Mouse (Mus musculus) heart, embryonic 14.5 days (tissue): Measurements from ENCODE around the gene Olfr267. TPM values are rescaled to one million over a fixed set of nuclear protein-coding genes. Genes with fewer than 3 reads are reported as not detected.

Experiments used
- ATAC-seq: fragments of 200-750 bp; cut with Nextera tagmentation; 2 replicates; pipeline ENCODE4 v1.8.0; 2017; ENCODE audit warnings: low read depth, moderate TSS enrichment; ENCODE audit not compliant: insufficient number of reproducible peaks, insufficient read depth, low FRiP score
- H3K27ac ChIP-seq, 2 experiments: fragments of 200-500 bp in 1 of 2; fragments of 300-500 bp in 1 of 2; sonication (generic) in 1 of 2; replicated peaks in 1 of 2; 2 replicates each; pipeline ENCODE4 v1.5.1; 2012 to 2014; ENCODE audit warnings: low read depth in 2 of 2, low read length in 2 of 2, control low read depth in 1 of 2, mild to moderate bottlenecking in 1 of 2, mixed read lengths in 1 of 2; ENCODE audit not compliant: control insufficient read depth in 1 of 2, insufficient read depth in 1 of 2
- H3K27me3 ChIP-seq: fragments of 300-500 bp; sonication (generic); 2 replicates; pipeline ENCODE4 v1.6.1; 2014; ENCODE audit warnings: mild to moderate bottlenecking, low read length, control low read depth; ENCODE audit not compliant: control insufficient read depth, insufficient read depth
- H3K36me3 ChIP-seq: fragments of 300-500 bp; sonication (generic); 2 replicates; pipeline ENCODE4 v1.6.1; 2014; ENCODE audit warnings: mild to moderate bottlenecking, control low read depth, low read length, mixed read lengths; ENCODE audit not compliant: control insufficient read depth, insufficient read depth
- H3K4me1 ChIP-seq, 2 experiments: fragments of 200-500 bp in 1 of 2; fragments of 300-500 bp in 1 of 2; sonication (generic) in 1 of 2; 2 replicates each; pipeline ENCODE4 v1.6.1; 2012 to 2014; ENCODE audit warnings: low read length in 2 of 2, control low read depth in 1 of 2, mixed read lengths in 1 of 2; ENCODE audit not compliant: control insufficient read depth in 2 of 2, insufficient read depth in 2 of 2
- H3K4me2 ChIP-seq: fragments of 300-500 bp; sonication (generic); 2 replicates; pipeline ENCODE4 v1.6.1; 2014; ENCODE audit warnings: mild to moderate bottlenecking, low read length
- H3K4me3 ChIP-seq, 2 experiments: fragments of 200-500 bp in 1 of 2; fragments of 300-500 bp in 1 of 2; sonication (generic) in 1 of 2; 2 replicates each; pipeline ENCODE4 v1.5.1; 2012 to 2014; ENCODE audit warnings: low read length in 2 of 2, mild to moderate bottlenecking in 2 of 2, control low read depth in 1 of 2, low read depth in 1 of 2, moderate library complexity in 1 of 2; ENCODE audit not compliant: control insufficient read depth in 1 of 2, insufficient read depth in 1 of 2
- H3K9ac ChIP-seq: fragments of 300-500 bp; sonication (generic); 2 replicates; pipeline ENCODE4 v1.6.1; 2014; ENCODE audit warnings: mild to moderate bottlenecking, low read length
- H3K9me3 ChIP-seq: fragments of 300-500 bp; sonication (generic); 2 replicates; pipeline ENCODE4 v1.6.1; 2016; ENCODE audit warnings: low read length, control low read depth; ENCODE audit not compliant: control insufficient read depth
- WGBS: fragments of 180-500 bp; shearing (Covaris S2); extraction: QIAGEN DNeasy Blood & Tissue Kit; methylation state at CpG from one replicate; pipeline ENCODE4 v1.1.7; 2014; 5-methylcytosine and 5-hydroxymethylcytosine counted together
- polyA plus RNA-seq: library from polyadenylated mRNA; unstranded; fragments of >200 nt; fragmentation: Nextera tagmentation; extraction: Ambion mirVana; gene quantifications from 2 replicates; pipeline ENCODE4 v1.2.1, GENCODE M21; 2014

Olfr267 gene
- polyA plus RNA-seq, result not detected in 2 replicates

GRCm38 (mm10) chr4:58787616-58788015, at the start of gene Olfr267:
Gene Olfr267 (minus strand): TSS chr4:58787716.
- ATAC-seq, result no peak
- no peaks in the 10 kb centered on the region for H3K9me3 ChIP-seq
- no peak within 1 kb of the TSS for H3K4me2 ChIP-seq
- H3K27ac ChIP-seq, result no peak within 1 kb of the TSS
- no peaks in the 10 kb centered on the region for H3K36me3 ChIP-seq
- H3K4me3 ChIP-seq, result no peak within 1 kb of the TSS
- no peak within 1 kb of the TSS for H3K9ac ChIP-seq
- H3K4me1 ChIP-seq, result no peaks in the 10 kb centered on the region
- no peaks in the 10 kb centered on the region for H3K27me3 ChIP-seq

GRCm38 (mm10) chr4:58832908-58833307, 45.4 kb upstream of the Olfr267 start:
- Histone ChIP-seq H3K9ac (no peak overlapping the region), H3K36me3 (peaks cover 75% of the 10 kb centered on the region), H3K27me3 (no peaks in the 10 kb centered on the region), H3K4me3 (no peak overlapping the region), H3K4me1 (no peaks in the 10 kb centered on the region), H3K9me3 (no peaks in the 10 kb centered on the region), H3K4me2 (no peak overlapping the region), H3K27ac (no peak overlapping the region)
- ATAC-seq, result no peak
- WGBS, result 59% methylated on average over 3 of the region's 3 CpGs

- Histone ChIP-seq H3K4me1 (no peaks in the 10 kb centered on the region), H3K27me3 (no peaks in the 10 kb centered on the region), H3K36me3 (peaks cover 73% of the 10 kb centered on the region), H3K9me3 (no peaks in the 10 kb centered on the region), H3K4me2 (no peak overlapping the region), H3K4me3 (no peak overlapping the region), H3K9ac (no peak overlapping the region), H3K27ac (no peak overlapping the region)
- 82% methylated on average over 4 of the region's 4 CpGs for WGBS
- no peak for ATAC-seq
These were observed 38.4 kb upstream of the Olfr267 start for GRCm38 (mm10) chr4:58825921-58826320.

DNA sequence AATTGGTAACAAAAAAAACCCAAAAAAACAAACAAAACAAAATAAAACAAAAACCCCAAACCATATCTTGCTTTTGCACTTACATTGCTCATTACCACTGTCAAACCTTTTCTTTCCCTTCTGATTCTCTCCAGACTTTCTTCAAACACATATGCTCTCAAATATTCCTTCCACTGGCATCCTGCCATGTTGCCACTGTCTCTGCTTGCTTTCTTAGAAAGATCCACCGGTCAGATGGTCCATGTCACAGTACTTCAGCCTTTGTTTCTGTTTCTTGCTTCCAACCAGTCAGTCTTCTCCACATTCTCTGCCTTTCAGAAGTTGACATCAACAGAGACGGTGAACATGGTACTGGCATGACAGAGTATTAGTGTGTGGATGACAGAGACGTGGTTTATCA, 857 bp downstream of the Olfr267 start:
- no peak overlapping the region for H3K9ac ChIP-seq
- WGBS, result 34% methylated on average over 3 of the region's 3 CpGs

DNA sequence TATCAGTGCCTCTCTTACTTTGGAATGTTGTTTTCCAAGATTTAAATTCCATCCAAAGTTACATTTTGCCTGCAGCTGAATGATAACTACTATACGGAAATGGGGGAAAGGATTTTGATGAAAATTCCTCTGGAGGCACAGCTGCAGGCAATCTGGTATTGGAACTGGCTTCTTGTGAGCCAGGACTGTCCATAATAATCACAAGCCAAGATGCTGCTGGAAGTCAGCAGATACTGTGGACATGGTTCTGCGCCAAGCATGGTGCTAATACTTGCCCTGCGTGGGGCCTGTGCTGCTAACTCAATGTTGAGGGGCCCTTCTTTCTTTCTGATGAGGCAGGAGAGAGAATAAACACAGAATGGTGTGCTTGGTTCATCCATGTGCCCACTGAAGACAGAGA, 24.1 kb downstream of the Olfr267 start:
- Histone ChIP-seq H3K9me3 (no peaks in the 10 kb centered on the region), H3K4me2 (no peak overlapping the region), H3K27ac (no peak overlapping the region), H3K9ac (no peak overlapping the region), H3K27me3 (no peaks in the 10 kb centered on the region), H3K4me1 (no peaks in the 10 kb centered on the region), H3K36me3 (no peaks in the 10 kb centered on the region), H3K4me3 (no peak overlapping the region)
- WGBS, result 70% methylated on average over 3 of the region's 3 CpGs
- ATAC-seq, result no peak

More for the DNA sequence above, 857 bp downstream of the Olfr267 start:
- H3K9me3 ChIP-seq, result no peaks in the 10 kb centered on the region
- H3K27me3 ChIP-seq, result no peaks in the 10 kb centered on the region
- H3K27ac ChIP-seq, result no peak overlapping the region
- no peaks in the 10 kb centered on the region for H3K36me3 ChIP-seq
- no peak overlapping the region for H3K4me3 ChIP-seq
- H3K4me2 ChIP-seq, result no peak overlapping the region
- no peak for ATAC-seq
- H3K4me1 ChIP-seq, result no peaks in the 10 kb centered on the region

GRCm38 (mm10) chr4:58749510-58749909, 38.0 kb downstream of the Olfr267 start:
- 57% methylated on average over 2 of the region's 2 CpGs for WGBS
- no peaks in the 10 kb centered on the region for H3K9me3 ChIP-seq
- H3K4me3 ChIP-seq, result no peak overlapping the region
- H3K4me1 ChIP-seq, result no peaks in the 10 kb centered on the region
- ATAC-seq, result no peak
- no peaks in the 10 kb centered on the region for H3K27me3 ChIP-seq
- peak overlapping the region; percentile 13; the same call in 1 of the 2 replicates for H3K4me2 ChIP-seq
- H3K9ac ChIP-seq, result no peak overlapping the region
- no peak overlapping the region for H3K27ac ChIP-seq
- no peaks in the 10 kb centered on the region for H3K36me3 ChIP-seq

DNA sequence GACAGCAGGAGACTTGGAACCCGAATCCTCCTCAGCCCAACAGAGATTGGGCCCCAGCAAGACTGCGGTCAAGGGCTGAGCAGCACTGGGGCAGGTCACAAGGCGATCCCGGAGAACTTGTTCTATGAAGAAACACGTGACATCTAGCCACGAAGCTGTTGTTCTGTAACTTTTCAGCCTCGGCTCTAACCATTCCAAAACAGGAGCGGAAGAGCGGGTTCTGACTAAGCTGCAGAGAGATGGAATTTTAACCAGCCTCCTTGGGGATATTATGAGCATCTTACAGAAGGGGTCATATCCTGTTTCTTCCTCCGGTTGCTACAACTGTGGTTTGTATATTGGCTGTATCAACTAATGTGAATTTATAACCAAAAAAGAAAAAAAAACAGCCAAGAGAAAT, 38.4 kb downstream of the Olfr267 start:
- Histone ChIP-seq H3K36me3 (no peaks in the 10 kb centered on the region), H3K27me3 (no peaks in the 10 kb centered on the region), H3K27ac (no peak overlapping the region), H3K4me2 (peak overlapping the region; percentile 13; the same call in 1 of the 2 replicates), H3K9me3 (no peaks in the 10 kb centered on the region), H3K4me3 (no peak overlapping the region), H3K9ac (no peak overlapping the region), H3K4me1 (no peaks in the 10 kb centered on the region)
- WGBS, result 63% methylated on average over 10 of the region's 10 CpGs
- no peak for ATAC-seq

- Histone ChIP-seq H3K4me1 (no peaks in the 10 kb centered on the region), H3K4me3 (no peak overlapping the region), H3K27ac (no peak overlapping the region), H3K27me3 (no peaks in the 10 kb centered on the region), H3K9ac (no peak overlapping the region), H3K9me3 (no peaks in the 10 kb centered on the region), H3K36me3 (no peaks in the 10 kb centered on the region), H3K4me2 (no peak overlapping the region)
- WGBS, result 74% methylated on average over 7 of the region's 7 CpGs
- ATAC-seq, result no peak
These were observed 41.8 kb downstream of the Olfr267 start for GRCm38 (mm10) chr4:58745583-58746222.
